Mouse (Mus musculus): ENCODE data around the gene Ccdc184. TPM values are rescaled to one million over a fixed set of nuclear protein-coding genes. Genes with fewer than 3 reads are reported as not detected.

Ccdc184 gene
- polyA plus RNA-seq, 1 experiment from 2014 or later = 0.40 TPM

- ATAC-seq (ENCODE audit: insufficient number of reproducible peaks, low FRiP score, low TSS enrichment, low read depth) = no peak
- no peaks in the 10 kb centered on the region for H3K27me3 ChIP-seq (ENCODE audit: control insufficient read depth, insufficient read depth, low read length)
- no peak overlapping the region for H3K4me3 ChIP-seq (ENCODE audit: low read depth, low read length)
- no peaks in the 10 kb centered on the region for H3K36me3 ChIP-seq (ENCODE audit: control insufficient read depth, insufficient read depth, low read length)
- 0 out of 2 replicates have a peak, but pooled peaks cover 4% of the 10 kb centered on the region for H3K4me1 ChIP-seq (ENCODE audit: control insufficient read depth, insufficient read depth, low read length)
- no peak for DNase-seq (ENCODE audit: low spot score)
- WGBS = 82% methylated on average over 3 of the region's 3 CpGs
- H3K9ac ChIP-seq (ENCODE audit: low read length) = no peak overlapping the region
- H3K9me3 ChIP-seq (ENCODE audit: control insufficient read depth, low read length) = no peaks in the 10 kb centered on the region
- H3K4me2 ChIP-seq (ENCODE audit: low read depth, severe bottlenecking) = no peak overlapping the region
- H3K27ac ChIP-seq (replicated peaks; ENCODE audit: low read depth, low read length) = no peak overlapping the region
Measured at GRCm38 (mm10) chr15:98148356-98148755, 18.6 kb upstream of the Ccdc184 start.

GRCm38 (mm10) chr15:98149166-98149602 lies 17.8 kb upstream of the Ccdc184 start:
- H3K36me3 ChIP-seq (ENCODE audit: control insufficient read depth, insufficient read depth, low read length) = no peaks in the 10 kb centered on the region
- H3K4me1 ChIP-seq (ENCODE audit: control insufficient read depth, insufficient read depth, low read length) = 0 out of 2 replicates have a peak, but pooled peaks cover 4% of the 10 kb centered on the region
- no peak overlapping the region for H3K4me3 ChIP-seq (ENCODE audit: low read depth, low read length)
- no peak overlapping the region for H3K27ac ChIP-seq (replicated peaks; ENCODE audit: low read depth, low read length)
- WGBS = 79% methylated on average over 10 of the region's 10 CpGs
- no peaks in the 10 kb centered on the region for H3K27me3 ChIP-seq (ENCODE audit: control insufficient read depth, insufficient read depth, low read length)
- ATAC-seq (ENCODE audit: insufficient number of reproducible peaks, low FRiP score, low TSS enrichment, low read depth) (no peak), DNase-seq (ENCODE audit: low spot score) (no peak)
- no peak overlapping the region for H3K9ac ChIP-seq (ENCODE audit: low read length)
- H3K4me2 ChIP-seq (ENCODE audit: low read depth, severe bottlenecking) = no peak overlapping the region
- H3K9me3 ChIP-seq (ENCODE audit: control insufficient read depth, low read length) = no peaks in the 10 kb centered on the region

GRCm38 (mm10) chr15:98152916-98153315 lies 14.0 kb upstream of the Ccdc184 start:
- ATAC-seq (ENCODE audit: insufficient number of reproducible peaks, low FRiP score, low TSS enrichment, low read depth) (no peak), DNase-seq (ENCODE audit: low spot score) (no peak)
- H3K4me2 ChIP-seq (ENCODE audit: low read depth, severe bottlenecking) = no peak overlapping the region
- H3K4me1 ChIP-seq (ENCODE audit: control insufficient read depth, insufficient read depth, low read length) = no peaks in the 10 kb centered on the region
- no peaks in the 10 kb centered on the region for H3K36me3 ChIP-seq (ENCODE audit: control insufficient read depth, insufficient read depth, low read length)
- H3K4me3 ChIP-seq (ENCODE audit: low read depth, low read length) = no peak overlapping the region
- H3K9me3 ChIP-seq (ENCODE audit: control insufficient read depth, low read length) = no peaks in the 10 kb centered on the region
- no peak overlapping the region for H3K9ac ChIP-seq (ENCODE audit: low read length)
- 76% methylated on average over 7 of the region's 7 CpGs for WGBS
- no peaks in the 10 kb centered on the region for H3K27me3 ChIP-seq (ENCODE audit: control insufficient read depth, insufficient read depth, low read length)
- no peak overlapping the region for H3K27ac ChIP-seq (replicated peaks; ENCODE audit: low read depth, low read length)

- Histone ChIP-seq H3K27me3 (ENCODE audit: control insufficient read depth, insufficient read depth, low read length) (no peaks in the 10 kb centered on the region), H3K4me2 (ENCODE audit: low read depth, severe bottlenecking) (no peak overlapping the region), H3K4me1 (ENCODE audit: control insufficient read depth, insufficient read depth, low read length) (no peaks in the 10 kb centered on the region), H3K27ac (replicated peaks; ENCODE audit: low read depth, low read length) (no peak overlapping the region), H3K9ac (ENCODE audit: low read length) (no peak overlapping the region), H3K9me3 (ENCODE audit: control insufficient read depth, low read length) (no peaks in the 10 kb centered on the region), H3K36me3 (ENCODE audit: control insufficient read depth, insufficient read depth, low read length) (no peaks in the 10 kb centered on the region), H3K4me3 (ENCODE audit: low read depth, low read length) (no peak overlapping the region)
- ATAC-seq (ENCODE audit: insufficient number of reproducible peaks, low FRiP score, low TSS enrichment, low read depth) (no peak), DNase-seq (ENCODE audit: low spot score) (peak; percentile 41)
- WGBS = 30% methylated on average over 3 of the region's 3 CpGs
Measured at GRCm38 (mm10) chr15:98153625-98154024, 13.3 kb upstream of the Ccdc184 start.

GRCm38 (mm10) chr15:98154146-98154545 lies 12.8 kb upstream of the Ccdc184 start:
- WGBS = 66% methylated on average over 4 of the region's 4 CpGs
- Histone ChIP-seq H3K9ac (ENCODE audit: low read length) (no peak overlapping the region), H3K36me3 (ENCODE audit: control insufficient read depth, insufficient read depth, low read length) (no peaks in the 10 kb centered on the region), H3K4me2 (ENCODE audit: low read depth, severe bottlenecking) (no peak overlapping the region), H3K4me3 (ENCODE audit: low read depth, low read length) (no peak overlapping the region), H3K4me1 (ENCODE audit: control insufficient read depth, insufficient read depth, low read length) (no peaks in the 10 kb centered on the region), H3K27me3 (ENCODE audit: control insufficient read depth, insufficient read depth, low read length) (no peaks in the 10 kb centered on the region), H3K9me3 (ENCODE audit: control insufficient read depth, low read length) (no peaks in the 10 kb centered on the region), H3K27ac (replicated peaks; ENCODE audit: low read depth, low read length) (no peak overlapping the region)
- no peak for ATAC-seq (ENCODE audit: insufficient number of reproducible peaks, low FRiP score, low TSS enrichment, low read depth)
- DNase-seq (ENCODE audit: low spot score) = no peak

GRCm38 (mm10) chr15:98154631-98155030 lies 12.3 kb upstream of the Ccdc184 start:
- Histone ChIP-seq H3K27me3 (ENCODE audit: control insufficient read depth, insufficient read depth, low read length) (no peaks in the 10 kb centered on the region), H3K4me3 (ENCODE audit: low read depth, low read length) (no peak overlapping the region), H3K4me2 (ENCODE audit: low read depth, severe bottlenecking) (no peak overlapping the region), H3K27ac (replicated peaks; ENCODE audit: low read depth, low read length) (no peak overlapping the region), H3K9ac (ENCODE audit: low read length) (no peak overlapping the region), H3K9me3 (ENCODE audit: control insufficient read depth, low read length) (no peaks in the 10 kb centered on the region), H3K4me1 (ENCODE audit: control insufficient read depth, insufficient read depth, low read length) (no peaks in the 10 kb centered on the region), H3K36me3 (ENCODE audit: control insufficient read depth, insufficient read depth, low read length) (no peaks in the 10 kb centered on the region)
- no peak for ATAC-seq (ENCODE audit: insufficient number of reproducible peaks, low FRiP score, low TSS enrichment, low read depth)
- no peak for DNase-seq (ENCODE audit: low spot score)
- 77% methylated on average over 3 of the region's 3 CpGs for WGBS

- 96% methylated on average over 5 of the region's 5 CpGs for WGBS
- Histone ChIP-seq H3K36me3 (ENCODE audit: control insufficient read depth, insufficient read depth, low read length) (no peaks in the 10 kb centered on the region), H3K4me1 (ENCODE audit: control insufficient read depth, insufficient read depth, low read length) (no peaks in the 10 kb centered on the region), H3K9me3 (ENCODE audit: control insufficient read depth, low read length) (no peaks in the 10 kb centered on the region), H3K27ac (replicated peaks; ENCODE audit: low read depth, low read length) (no peak overlapping the region), H3K4me3 (ENCODE audit: low read depth, low read length) (no peak overlapping the region), H3K27me3 (ENCODE audit: control insufficient read depth, insufficient read depth, low read length) (no peaks in the 10 kb centered on the region), H3K4me2 (ENCODE audit: low read depth, severe bottlenecking) (no peak overlapping the region), H3K9ac (ENCODE audit: low read length) (no peak overlapping the region)
- DNase-seq (ENCODE audit: low spot score) = no peak
- no peak for ATAC-seq (ENCODE audit: insufficient number of reproducible peaks, low FRiP score, low TSS enrichment, low read depth)
Measured at GRCm38 (mm10) chr15:98155272-98155671, 11.7 kb upstream of the Ccdc184 start.

GRCm38 (mm10) chr15:98155944-98156343 lies 11.0 kb upstream of the Ccdc184 start:
- DNase-seq (ENCODE audit: low spot score) = no peak
- no peak overlapping the region for H3K27ac ChIP-seq (replicated peaks; ENCODE audit: low read depth, low read length)
- WGBS = 75% methylated on average over 4 of the region's 4 CpGs

GRCm38 (mm10) chr15:98157253-98157652 lies 9.7 kb upstream of the Ccdc184 start:
- no peak overlapping the region for H3K4me2 ChIP-seq (ENCODE audit: low read depth, severe bottlenecking)
- H3K27ac ChIP-seq (replicated peaks; ENCODE audit: low read depth, low read length) = no peak overlapping the region
- no peak overlapping the region for H3K4me3 ChIP-seq (ENCODE audit: low read depth, low read length)
- no peak for DNase-seq (ENCODE audit: low spot score)
- no peaks in the 10 kb centered on the region for H3K9me3 ChIP-seq (ENCODE audit: control insufficient read depth, low read length)
- 76% methylated on average over 1 of the region's 1 CpGs for WGBS
- H3K27me3 ChIP-seq (ENCODE audit: control insufficient read depth, insufficient read depth, low read length) = no peaks in the 10 kb centered on the region
- no peaks in the 10 kb centered on the region for H3K4me1 ChIP-seq (ENCODE audit: control insufficient read depth, insufficient read depth, low read length)
- H3K9ac ChIP-seq (ENCODE audit: low read length) = no peak overlapping the region
- no peak for ATAC-seq (ENCODE audit: insufficient number of reproducible peaks, low FRiP score, low TSS enrichment, low read depth)
- no peaks in the 10 kb centered on the region for H3K36me3 ChIP-seq (ENCODE audit: control insufficient read depth, insufficient read depth, low read length)

More at GRCm38 (mm10) chr15:98155944-98156343, 11.0 kb upstream of the Ccdc184 start:
- Histone ChIP-seq H3K4me2 (ENCODE audit: low read depth, severe bottlenecking) (no peak overlapping the region), H3K27me3 (ENCODE audit: control insufficient read depth, insufficient read depth, low read length) (no peaks in the 10 kb centered on the region), H3K9ac (ENCODE audit: low read length) (no peak overlapping the region), H3K36me3 (ENCODE audit: control insufficient read depth, insufficient read depth, low read length) (no peaks in the 10 kb centered on the region), H3K9me3 (ENCODE audit: control insufficient read depth, low read length) (no peaks in the 10 kb centered on the region), H3K4me1 (ENCODE audit: control insufficient read depth, insufficient read depth, low read length) (no peaks in the 10 kb centered on the region), H3K4me3 (ENCODE audit: low read depth, low read length) (no peak overlapping the region)
- ATAC-seq (ENCODE audit: insufficient number of reproducible peaks, low FRiP score, low TSS enrichment, low read depth) = no peak

Data from limb, embryonic 11.5 days (tissue).